Mouse (Mus musculus): ENCODE results near the gene E130114P18Rik. TPM values are rescaled to one million over a fixed set of nuclear protein-coding genes. Genes with fewer than 3 reads are reported as not detected.

The E130114P18Rik gene
- total RNA-seq, 2 experiments from 2014 or later = 7.9 to 9.2 TPM

DNA sequence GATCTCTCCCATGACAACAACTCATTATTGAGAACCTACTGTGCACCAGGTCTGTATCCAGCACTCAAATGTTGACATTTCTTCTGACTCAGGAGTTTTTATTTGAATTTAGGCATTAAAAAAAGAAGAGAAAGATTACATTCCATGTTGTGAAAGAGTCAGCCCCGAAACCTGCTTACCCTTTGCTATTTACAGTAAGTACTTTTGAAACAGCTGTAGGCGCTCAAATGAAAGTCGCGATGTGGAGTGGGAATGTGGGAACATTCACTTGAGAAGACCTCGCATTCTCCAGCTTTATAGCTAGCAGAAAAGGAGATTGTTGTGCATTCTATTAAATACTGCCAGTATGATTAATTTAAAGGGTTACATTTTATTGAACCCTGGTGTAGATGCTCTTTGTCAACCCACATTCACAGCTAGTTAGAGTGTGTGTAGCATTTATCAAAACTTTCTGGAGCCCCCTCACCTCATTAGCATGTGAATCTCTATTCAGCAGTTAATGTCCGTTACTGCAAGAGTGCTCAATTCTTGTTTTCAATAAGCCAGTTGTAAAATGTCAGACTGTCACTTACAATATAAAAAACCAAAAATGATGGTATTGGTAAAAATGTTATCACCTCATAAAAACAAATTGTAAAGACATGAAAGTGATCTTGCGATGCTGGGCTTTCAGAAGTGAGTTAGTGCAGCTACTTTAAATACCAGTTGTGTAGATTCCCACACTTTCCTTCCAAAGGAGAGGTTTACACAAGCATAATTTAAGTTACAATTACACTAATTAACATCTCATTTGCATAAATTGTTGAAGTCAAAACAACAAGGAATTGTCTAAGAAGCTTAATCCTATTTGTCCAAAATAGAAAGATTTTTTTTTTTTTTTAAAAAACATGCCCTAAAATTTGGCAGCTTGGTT is 28.3 kb upstream of the E130114P18Rik start:
- no peak for DNase-seq (ENCODE audit: extremely low spot score in 1 of 2, low spot score in 1 of 2)

DNA sequence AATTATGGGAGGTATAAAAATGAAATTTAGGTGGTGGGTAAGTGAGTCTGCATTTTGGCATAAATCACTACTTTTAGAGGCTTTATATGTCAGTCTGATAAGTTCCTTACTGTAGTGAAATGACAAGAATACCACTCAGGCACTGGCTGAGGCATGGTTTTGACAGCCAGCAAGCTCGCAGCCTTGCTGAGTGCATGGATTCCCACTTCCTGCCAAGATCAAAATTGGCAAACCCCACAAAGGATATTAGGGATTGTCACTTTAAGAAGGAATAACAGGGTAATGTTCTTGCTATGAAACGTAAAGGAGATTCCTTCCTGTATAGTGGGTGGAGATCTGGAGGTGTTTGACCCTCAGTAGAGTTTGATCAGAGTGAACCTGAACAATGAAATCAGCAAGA is 27.4 kb upstream of the E130114P18Rik start:
- no peak for DNase-seq (ENCODE audit: extremely low spot score in 1 of 2, low spot score in 1 of 2)

DNA sequence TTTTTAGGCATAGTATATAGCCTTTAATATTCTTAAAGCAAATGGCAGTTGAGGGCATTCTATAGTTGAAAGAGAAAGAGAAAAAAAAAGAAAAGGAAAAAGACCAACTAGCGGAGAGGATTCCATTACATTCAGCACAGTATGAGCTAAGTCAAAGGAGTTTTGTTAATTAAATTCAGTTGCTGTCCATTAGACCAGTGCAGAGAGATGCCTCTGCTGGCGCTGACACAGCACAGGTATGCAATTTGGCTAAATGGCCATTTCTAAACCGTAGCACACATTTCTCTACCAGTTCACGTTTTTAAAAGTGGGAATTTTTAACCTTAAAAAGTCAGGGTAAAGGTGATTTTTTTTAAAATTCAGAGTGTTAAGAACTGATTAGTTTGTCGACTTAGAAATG is 26.8 kb upstream of the E130114P18Rik start:
- DNase-seq (ENCODE audit: extremely low spot score in 1 of 2, low spot score in 1 of 2) = no peak

DNA sequence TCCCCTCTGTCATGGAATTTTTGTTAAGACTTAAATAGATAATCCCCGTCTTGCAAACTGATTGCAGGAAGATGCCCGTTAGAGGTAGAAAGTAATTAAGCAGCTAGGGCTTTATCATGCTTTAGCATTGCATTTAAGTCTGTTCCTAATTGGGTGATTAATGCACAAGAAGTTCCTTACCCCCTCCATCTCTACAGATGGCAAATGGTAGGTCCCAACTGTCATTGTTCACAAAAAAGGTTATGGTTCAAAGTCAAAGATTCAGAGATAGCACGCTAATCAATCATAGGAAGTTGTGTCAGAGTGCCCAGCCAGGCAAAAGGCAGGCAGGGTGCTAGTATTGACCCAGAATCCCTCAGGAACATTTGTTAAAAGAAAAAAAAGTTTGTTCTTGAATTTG is 25.9 kb upstream of the E130114P18Rik start:
- DNase-seq (ENCODE audit: extremely low spot score in 1 of 2, low spot score in 1 of 2) = no peak

DNA sequence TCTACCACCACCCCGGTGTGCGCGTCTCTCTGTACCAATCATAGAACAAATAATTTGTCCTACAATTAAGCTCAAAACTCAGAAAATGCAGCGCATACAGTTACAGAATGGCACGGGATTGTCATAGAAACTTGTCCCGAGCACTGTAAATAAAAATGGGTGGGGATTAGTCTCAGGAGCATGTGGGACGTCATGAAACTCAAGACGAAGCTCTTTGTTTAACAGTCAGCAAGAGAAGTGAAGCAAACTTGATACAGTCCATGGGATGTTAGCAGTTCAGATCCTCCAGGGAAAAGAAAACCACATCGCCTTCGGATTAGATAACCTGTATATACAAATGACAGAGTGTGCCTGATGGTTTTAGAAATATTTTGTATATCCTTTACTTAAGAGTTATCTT is 18.6 kb upstream of the E130114P18Rik start:
- DNase-seq (ENCODE audit: extremely low spot score in 1 of 2, low spot score in 1 of 2) = no peak

DNA sequence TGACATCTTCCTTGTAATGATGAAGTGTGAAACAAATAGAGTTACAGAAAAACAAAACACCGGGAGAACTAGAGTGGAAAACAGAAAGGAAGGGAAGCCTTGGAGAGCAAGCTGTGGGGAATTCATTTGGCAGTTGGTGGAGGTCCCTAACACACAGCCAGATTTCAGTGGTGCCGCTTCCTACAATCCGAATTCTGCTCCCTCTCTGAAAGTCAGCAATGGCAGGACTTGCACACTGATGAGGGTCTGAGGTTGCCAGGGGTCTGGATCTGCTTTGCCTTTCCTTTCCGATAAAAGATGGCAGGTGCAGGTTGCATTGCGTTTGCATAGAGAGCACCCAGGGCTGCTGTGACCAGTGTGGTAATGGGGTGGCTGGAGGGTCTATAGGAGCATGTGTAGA is 18.1 kb upstream of the E130114P18Rik start:
- no peak for DNase-seq (ENCODE audit: extremely low spot score in 1 of 2, low spot score in 1 of 2)

DNA sequence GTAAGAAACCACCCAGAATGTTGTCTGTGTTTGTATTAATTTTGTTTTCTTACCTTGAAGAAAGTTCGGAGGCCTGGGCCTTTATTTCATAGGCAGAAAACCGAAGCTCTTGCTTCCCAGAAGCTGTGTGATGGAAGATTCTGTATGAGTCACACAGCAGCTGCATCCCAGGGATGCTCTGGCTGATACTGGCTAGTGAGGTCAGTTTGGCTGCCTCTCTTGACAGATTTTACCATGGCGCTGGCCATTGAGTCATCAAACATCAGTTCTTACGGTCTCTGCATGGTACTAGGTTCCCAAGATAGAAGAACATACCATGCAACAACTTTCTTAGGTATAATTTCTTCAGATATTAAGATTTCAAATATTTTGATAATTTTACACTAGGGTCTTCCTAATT is 17.0 kb upstream of the E130114P18Rik start:
- DNase-seq (ENCODE audit: extremely low spot score in 1 of 2, low spot score in 1 of 2) = no peak

DNA sequence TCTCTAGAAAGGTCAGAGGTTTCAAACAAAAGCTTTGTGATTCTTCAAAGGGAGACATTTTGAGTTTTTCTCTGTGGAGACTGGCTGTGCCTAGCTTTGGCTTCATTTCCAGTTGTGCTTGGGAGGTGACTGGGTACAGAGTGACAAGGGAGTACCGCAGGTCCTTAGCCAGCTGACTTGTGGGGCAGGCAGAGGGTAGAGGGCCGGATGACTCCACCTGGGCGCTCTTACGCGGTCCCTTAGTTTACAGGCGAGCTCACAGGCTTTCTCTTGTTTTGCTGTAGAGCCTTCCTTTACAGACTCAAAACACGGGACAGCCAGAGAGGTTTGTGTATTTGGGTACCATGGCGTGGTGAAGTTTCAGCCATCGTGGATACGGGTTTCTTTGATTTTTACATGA is 16.1 kb upstream of the E130114P18Rik start:
- no peak for DNase-seq (ENCODE audit: extremely low spot score in 1 of 2, low spot score in 1 of 2)

DNA sequence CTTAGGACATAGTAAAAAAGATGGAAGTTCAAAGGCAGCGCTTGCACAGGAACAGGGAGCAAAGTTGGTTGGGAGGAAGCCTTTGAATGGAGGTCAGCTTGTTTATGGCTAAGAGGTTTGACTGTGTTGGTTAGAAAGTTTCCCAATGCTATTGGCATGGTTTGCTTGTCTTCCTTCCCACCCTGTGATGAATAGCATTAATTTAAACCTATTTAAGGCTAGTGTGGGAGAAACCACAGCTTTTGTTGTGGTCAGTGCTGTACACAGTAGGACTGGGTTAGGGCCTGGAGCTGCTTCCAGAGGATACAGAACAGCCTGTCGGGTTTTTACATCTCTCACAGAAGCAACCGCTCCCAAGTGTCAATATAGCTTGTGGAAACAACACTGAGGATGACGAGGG is 10.7 kb upstream of the E130114P18Rik start:
- DNase-seq (ENCODE audit: extremely low spot score in 1 of 2, low spot score in 1 of 2) = no peak

DNA sequence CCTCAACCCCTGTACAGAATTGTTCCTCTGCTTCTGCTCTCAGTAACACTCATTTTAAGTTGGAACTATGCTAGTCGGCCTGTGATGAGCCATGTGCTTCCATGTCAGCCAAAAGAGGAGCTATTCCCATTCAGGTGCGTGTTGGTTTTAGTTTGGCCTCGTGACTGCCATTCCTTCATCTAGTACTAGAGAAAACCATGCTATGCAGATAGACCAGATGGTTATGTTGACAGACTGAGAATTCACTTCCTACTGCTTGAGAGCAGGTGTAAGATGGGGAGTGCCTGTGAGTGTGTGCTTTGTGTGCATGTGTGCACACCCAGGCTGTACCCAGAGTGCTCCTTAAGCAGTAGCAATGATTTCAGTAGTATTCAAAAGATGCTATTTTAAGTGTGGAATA is 9.6 kb upstream of the E130114P18Rik start:
- DNase-seq (ENCODE audit: extremely low spot score in 1 of 2, low spot score in 1 of 2) = no peak

DNA sequence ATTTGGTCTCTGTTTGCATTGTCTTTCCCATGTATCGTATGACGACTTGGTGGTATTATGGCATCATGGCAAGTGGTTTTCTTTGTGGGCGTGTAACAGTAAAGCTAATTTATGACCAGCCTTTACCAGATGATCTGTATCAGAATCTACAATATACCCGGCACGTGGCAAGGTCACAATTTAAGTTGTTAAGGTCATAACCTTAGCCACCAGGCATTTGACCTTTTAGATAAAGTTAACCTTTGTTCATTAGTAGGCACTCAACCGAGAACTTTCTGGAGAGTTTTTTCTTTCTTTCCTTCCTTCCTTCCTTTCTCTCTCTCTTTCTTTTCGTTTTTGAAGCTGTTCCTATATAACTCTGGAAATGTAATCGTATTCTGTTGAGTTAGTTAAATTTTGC is 8.7 kb upstream of the E130114P18Rik start:
- no peak for DNase-seq (ENCODE audit: extremely low spot score in 1 of 2, low spot score in 1 of 2)

DNA sequence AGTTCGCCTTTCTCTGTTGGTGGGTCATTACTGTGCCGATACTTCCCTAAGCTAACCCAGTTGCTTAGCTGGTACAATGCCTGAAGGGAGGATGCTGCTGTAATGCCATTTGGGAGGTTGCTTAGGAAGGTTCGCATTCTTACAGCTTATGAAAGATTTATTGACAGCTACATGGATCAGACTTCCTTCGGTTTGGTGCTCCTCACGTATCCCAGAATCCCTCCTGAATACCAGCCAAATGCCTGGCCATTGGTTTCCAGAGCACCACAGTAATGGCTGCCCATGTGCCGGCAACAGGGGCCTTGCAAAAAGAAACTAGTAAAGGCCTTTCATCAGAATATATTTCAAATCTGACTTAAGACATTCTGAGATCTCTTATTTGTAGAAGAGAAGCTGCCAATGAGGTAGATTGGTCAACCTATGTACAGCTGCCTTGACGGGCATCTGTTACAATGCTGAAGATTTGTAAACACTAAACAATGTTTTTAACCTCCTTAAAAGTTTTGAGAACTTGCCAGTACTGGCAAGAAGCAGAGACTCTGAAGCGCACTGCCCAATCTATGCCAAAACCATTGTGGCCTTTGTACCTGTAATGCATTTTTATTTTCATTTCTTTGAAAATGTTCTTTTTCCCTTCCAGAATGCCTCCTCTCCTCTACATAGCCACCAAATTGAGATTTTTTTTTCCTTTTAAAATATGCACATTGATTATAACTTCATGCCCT is 7.8 kb upstream of the E130114P18Rik start:
- DNase-seq (ENCODE audit: extremely low spot score in 1 of 2, low spot score in 1 of 2) = no peak

DNA sequence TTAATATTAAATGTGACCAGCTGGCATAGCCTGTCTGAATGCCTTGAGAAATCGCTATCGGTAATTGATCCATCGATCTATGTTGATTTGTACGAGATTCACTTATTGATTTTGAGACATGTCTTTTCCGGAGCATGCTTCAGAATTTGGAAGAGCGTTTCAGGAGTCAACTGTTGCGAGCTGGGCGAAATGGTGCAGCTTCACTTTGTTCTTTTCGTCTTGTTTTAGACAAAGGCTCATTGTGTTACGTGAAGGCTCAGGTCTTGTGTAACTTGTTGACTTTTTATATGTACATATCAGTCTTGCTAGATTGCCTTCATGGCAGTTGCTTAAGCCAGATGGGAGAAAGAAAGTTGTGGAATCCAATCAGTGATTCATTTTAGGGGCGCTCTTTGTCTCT is 6.4 kb upstream of the E130114P18Rik start:
- DNase-seq (ENCODE audit: extremely low spot score in 1 of 2, low spot score in 1 of 2) = no peak

DNA sequence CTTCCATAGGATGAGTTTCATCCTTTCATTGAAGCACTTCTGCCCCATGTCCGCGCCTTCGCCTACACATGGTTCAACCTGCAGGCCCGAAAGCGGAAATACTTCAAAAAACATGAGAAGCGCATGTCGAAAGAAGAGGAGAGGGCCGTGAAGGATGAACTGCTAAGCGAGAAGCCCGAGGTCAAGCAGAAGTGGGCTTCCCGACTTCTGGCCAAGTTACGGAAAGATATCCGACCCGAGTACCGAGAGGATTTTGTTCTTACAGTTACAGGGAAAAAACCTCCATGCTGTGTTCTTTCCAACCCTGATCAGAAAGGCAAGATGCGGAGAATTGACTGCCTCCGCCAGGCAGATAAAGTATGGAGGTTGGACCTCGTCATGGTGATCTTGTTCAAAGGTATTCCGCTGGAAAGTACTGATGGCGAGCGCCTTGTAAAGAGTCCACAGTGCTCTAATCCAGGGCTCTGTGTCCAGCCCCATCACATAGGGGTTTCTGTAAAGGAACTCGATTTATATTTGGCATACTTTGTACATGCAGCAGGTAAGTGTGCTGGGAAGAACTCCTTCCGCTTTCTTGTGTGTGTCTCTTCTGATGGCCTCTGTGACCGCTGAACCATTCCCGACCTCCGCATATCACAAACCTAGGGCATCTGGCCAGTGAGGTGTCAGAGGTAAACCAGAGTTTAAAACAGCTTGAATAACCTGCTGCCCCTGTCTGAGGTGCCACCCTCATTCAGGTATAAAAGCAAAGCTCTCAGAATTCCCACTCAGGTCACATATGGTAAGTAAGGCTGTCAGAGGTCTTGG is 5.4 kb upstream of the E130114P18Rik start:
- no peak for DNase-seq (ENCODE audit: extremely low spot score in 1 of 2, low spot score in 1 of 2)

DNA sequence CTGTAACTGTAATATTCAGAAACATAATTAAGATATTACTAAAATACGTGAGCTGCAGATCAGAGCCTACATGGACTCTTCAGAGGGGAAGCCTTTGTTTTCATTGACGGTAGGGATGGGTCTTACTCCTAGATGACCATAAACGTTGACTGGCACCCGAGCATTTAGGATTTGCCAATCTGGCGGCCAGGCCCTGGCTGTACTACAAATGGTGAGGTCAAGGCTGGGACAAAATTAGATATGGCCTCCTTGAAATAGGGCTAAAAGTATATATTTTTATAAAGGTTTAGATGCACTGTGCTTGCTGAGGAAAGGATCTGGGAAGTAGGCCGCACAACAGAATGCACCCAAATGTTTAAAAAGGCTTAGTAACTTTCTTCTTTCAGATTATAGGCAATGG is 4.6 kb upstream of the E130114P18Rik start:
- no peak for DNase-seq (ENCODE audit: extremely low spot score in 1 of 2, low spot score in 1 of 2)

DNA sequence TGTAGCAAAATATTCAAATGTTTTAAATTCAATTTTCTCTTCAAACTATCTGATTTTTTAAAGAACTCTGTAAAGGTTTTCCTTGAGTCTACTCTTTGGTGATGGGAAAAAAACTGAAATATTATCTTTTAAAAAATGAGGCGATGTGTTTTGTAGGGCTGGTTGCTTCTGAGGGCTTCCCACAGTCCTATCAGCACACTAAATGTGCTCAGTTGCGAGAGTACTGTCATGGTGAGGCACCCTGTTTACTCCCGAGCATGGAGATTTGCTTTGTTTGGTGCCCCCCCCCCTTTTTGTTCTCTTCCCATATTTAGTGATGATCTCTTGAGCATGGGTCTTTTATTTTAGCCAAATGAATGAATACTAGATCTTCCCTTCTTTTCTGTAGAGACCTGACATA is 4.2 kb upstream of the E130114P18Rik start:
- DNase-seq (ENCODE audit: extremely low spot score in 1 of 2, low spot score in 1 of 2) = no peak

DNA sequence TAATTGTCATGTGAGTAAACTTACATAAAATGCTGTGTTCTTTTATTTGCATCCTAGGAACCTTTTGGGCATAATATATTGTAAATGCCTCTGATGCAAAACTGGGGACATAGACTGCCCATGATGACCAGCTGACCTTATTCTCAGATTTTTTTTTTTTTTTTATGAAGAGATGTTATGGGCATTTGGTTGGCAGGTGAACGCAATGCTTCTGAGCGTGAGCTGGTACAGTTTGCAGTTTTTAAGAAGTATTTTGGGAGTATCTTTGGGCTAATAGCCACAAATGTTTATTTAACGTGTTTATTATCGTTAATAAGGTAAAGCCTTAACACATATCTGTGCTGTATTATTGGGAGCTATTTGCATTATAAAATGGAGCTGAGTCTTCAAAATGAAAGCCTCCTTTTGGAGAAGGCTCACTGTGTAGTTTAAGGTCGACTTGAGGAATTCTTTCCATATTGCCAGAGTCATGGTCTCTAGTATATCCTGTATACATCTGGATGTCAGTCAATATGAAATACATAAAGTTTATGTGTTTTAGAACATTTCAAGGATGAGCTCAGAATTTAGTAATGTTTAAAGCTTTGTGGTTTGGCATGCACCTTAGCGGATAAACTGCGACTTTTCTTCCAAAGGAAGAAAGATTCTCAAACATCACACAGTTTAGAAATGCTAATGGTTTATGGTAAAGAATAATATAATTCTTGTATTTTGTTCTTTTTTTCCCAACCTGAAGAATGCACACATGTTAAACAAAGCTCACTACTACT is 3.0 kb upstream of the E130114P18Rik start:
- DNase-seq (ENCODE audit: extremely low spot score in 1 of 2, low spot score in 1 of 2) = no peak

DNA sequence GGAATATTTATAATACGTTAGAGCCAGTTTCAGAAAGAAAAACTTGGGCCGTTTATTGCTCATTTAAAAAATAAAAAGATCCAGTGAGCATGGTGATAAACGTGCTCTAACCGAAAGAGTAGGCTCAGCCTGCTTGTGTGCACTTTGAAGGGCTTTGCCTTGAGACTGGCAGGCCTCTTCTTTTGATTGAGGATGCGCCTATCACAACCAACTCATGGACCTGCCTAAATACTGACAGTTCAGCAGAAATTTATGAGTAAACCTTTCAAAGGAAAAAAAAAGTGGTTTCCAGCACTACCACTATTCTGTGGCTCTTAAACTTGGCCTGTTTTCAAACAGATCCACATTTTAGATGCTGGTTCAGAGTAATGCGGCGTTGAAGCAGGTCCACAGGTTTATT is 2.1 kb upstream of the E130114P18Rik start:
- no peak for DNase-seq (ENCODE audit: extremely low spot score in 1 of 2, low spot score in 1 of 2)

DNA sequence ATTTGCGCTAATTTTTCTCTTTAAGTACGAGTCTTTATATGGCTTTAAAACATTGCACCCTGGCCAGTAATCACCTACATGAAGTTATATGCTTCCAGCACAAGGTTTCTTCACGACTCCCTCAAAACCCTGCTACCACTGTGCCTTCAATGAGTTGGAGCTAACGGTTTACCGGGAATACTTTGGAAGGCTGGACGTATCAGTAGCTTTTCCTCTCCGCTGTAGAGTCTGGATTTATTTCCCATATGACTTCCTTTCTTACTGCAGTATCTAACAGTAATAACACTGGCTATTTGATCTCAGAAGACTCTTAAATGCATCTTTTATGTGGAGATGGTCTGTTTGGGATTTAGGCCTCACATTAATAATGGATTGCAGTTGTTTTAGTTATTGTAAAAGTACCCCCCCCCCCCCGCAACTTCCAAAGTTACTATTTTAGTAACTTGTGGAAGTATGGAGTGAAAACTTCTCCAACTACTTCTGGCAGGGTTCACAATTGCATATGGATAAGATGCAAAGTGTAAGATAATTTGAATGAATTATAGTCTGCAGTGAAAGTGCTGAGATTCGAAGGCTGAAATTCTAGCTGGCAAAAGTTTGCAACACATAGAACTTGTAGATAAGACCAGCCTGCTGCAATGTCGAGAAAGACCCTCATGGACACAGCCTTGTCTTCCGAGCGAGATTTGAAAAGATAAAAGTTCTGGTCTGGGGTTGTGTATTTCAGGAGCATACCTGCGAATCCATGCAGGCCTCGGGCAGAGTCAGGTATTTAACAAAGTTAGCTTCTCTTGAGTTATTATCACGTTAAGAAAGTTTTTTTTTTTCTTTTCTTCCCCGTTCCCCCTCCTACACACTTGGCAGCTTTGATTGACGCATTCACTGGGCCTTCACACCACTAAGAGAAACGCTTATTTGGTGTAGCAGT is 1.4 kb upstream of the E130114P18Rik start:
- no peak for DNase-seq (ENCODE audit: extremely low spot score in 1 of 2, low spot score in 1 of 2)
